Mouse (Mus musculus): ENCODE results near the gene Psmb11. TPM values are rescaled to one million over a fixed set of nuclear protein-coding genes. Genes with fewer than 3 reads are reported as not detected.
A peak's percentile ranks its signal among the peaks of the same experiment; 100 is the strongest.

The Psmb11 gene
- polyA plus RNA-seq, 1 experiment = not detected

DNA sequence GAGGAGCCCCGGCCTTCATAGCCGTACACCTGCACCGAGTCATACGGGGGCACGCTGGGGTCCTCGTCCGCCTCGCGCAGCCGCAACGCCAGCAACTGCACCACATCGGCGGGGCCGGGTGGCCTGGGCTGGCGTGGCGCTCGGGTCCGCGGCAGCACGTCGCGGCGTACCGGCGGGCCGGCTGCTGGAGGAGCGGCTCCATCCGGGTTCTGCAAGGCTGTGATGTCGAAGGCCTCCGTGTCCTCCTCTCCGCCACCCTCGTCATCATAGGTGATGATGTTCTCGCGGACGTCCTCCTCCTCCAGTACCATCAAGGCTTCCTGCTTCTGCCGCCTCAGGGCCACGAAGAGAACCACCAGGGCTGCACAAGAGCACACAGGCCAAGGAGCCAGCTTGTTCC is 11.0 kb downstream of the Psmb11 start:
- 91% methylated on average over 37 of the region's 37 CpGs for WGBS
- no peak for DNase-seq
- TF ChIP-seq POLR2A (IDR thresholded peaks at IDR 0.05; ENCODE audit: borderline replicate concordance, extremely low read depth, low read depth, low read length) (no peak), CTCF (IDR thresholded peaks at IDR 0.05; ENCODE audit: insufficient read depth, low read length) (no peak)
- no peak overlapping the region for H3K4me3 ChIP-seq (replicated peaks; ENCODE audit: extremely low read depth, low read depth, low read length)
- H3K4me1 ChIP-seq (ENCODE audit: control insufficient read depth, insufficient read depth, low read length) = no peaks in the 10 kb centered on the region

- no peak overlapping the region for H3K4me3 ChIP-seq (replicated peaks; ENCODE audit: extremely low read depth, low read depth, low read length)
- H3K4me1 ChIP-seq (ENCODE audit: control insufficient read depth, insufficient read depth, low read length) = no peaks in the 10 kb centered on the region
- 67% methylated on average over 4 of the region's 4 CpGs for WGBS
- DNase-seq = no peak
- TF ChIP-seq CTCF (IDR thresholded peaks at IDR 0.05; ENCODE audit: insufficient read depth, low read length) = no peak
These were observed 12.9 kb downstream of the Psmb11 start for GRCm38 (mm10) chr14:54634182-54634581.

GRCm38 (mm10) chr14:54636954-54637353 is 15.7 kb downstream of the Psmb11 start:
- DNase-seq = peak; percentile 56
- no peak overlapping the region for H3K4me3 ChIP-seq (replicated peaks; ENCODE audit: extremely low read depth, low read depth, low read length)
- WGBS = 47% methylated on average over 8 of the region's 8 CpGs
- TF ChIP-seq POLR2A (IDR thresholded peaks at IDR 0.05; ENCODE audit: borderline replicate concordance, extremely low read depth, low read depth, low read length) (no peak), CTCF (IDR thresholded peaks at IDR 0.05; ENCODE audit: insufficient read depth, low read length) (peak; percentile 93)
- no peaks in the 10 kb centered on the region for H3K4me1 ChIP-seq (ENCODE audit: control insufficient read depth, insufficient read depth, low read length)

DNA sequence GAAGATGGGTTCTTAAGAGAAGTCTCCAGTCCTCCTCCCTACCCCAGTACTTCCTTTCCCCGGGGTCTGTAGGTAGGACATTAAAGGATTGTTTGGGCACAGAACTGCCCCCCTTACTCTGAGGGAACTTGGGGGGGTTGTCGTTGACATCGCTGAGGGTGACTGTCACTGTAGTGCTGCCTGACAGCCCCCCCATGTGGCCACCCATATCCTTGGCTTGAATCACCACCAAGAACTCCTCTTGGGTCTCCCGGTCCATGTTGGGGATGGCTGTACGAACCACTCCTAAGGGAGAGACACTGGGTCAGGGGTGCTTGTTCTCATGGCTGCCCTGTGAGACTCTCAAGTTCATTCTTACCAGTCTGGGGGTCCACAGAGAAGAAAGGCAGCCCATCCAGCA is 17.0 kb downstream of the Psmb11 start:
- H3K4me1 ChIP-seq (ENCODE audit: control insufficient read depth, insufficient read depth, low read length) = no peaks in the 10 kb centered on the region
- no peak for DNase-seq
- WGBS = 57% methylated on average over 5 of the region's 5 CpGs
- no peak overlapping the region for H3K4me3 ChIP-seq (replicated peaks; ENCODE audit: extremely low read depth, low read depth, low read length)
- TF ChIP-seq CTCF (IDR thresholded peaks at IDR 0.05; ENCODE audit: insufficient read depth, low read length) = no peak
- TF ChIP-seq POLR2A (IDR thresholded peaks at IDR 0.05; ENCODE audit: borderline replicate concordance, extremely low read depth, low read depth, low read length) = no peak

DNA sequence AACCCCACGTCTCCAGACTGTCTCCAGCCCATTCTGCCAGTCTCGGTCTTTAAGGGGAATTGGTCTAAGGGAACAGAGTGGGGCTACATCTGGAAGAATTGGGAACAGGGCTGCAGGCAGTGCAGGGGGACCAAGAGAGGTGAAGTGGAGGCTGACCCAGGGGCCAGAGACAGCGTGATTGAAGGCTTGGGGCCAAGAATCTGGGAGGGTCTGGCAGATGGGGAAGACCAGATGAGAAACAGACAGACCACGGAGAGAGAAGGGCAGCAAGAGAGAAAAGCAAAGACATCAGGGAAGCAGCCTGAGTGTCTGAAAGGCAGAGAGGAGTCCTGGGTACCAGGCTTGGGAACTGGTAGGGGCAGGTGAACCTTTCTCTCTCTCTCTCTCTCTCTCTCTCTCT is 18.9 kb downstream of the Psmb11 start:
- no peaks in the 10 kb centered on the region for H3K4me1 ChIP-seq (ENCODE audit: control insufficient read depth, insufficient read depth, low read length)
- no peak for TF ChIP-seq POLR2A (IDR thresholded peaks at IDR 0.05; ENCODE audit: borderline replicate concordance, extremely low read depth, low read depth, low read length)
- no peak for TF ChIP-seq CTCF (IDR thresholded peaks at IDR 0.05; ENCODE audit: insufficient read depth, low read length)
- 58% methylated on average over 4 of the region's 4 CpGs for WGBS
- no peak for DNase-seq
- H3K4me3 ChIP-seq (replicated peaks; ENCODE audit: extremely low read depth, low read depth, low read length) = no peak overlapping the region

- no peak for DNase-seq
- H3K4me1 ChIP-seq (ENCODE audit: control insufficient read depth, insufficient read depth, low read length) = no peaks in the 10 kb centered on the region
- TF ChIP-seq POLR2A (IDR thresholded peaks at IDR 0.05; ENCODE audit: borderline replicate concordance, extremely low read depth, low read depth, low read length) (no peak), CTCF (IDR thresholded peaks at IDR 0.05; ENCODE audit: insufficient read depth, low read length) (no peak)
- 2% methylated on average over 28 of the region's 28 CpGs for WGBS
- peak within 1 kb of the TSS; percentile 66 for H3K4me3 ChIP-seq (replicated peaks; ENCODE audit: extremely low read depth, low read depth, low read length)
These were observed 19.7 kb downstream of the Psmb11 start, which contains the start of gene Gm17606 for GRCm38 (mm10) chr14:54640946-54641304. TSS of gene Gm17606 (plus strand) at chr14:54640952.

GRCm38 (mm10) chr14:54641305-54641969 is 20.2 kb downstream of the Psmb11 start, which contains the start of gene Cdh24:
TSS of gene Cdh24 (minus strand) at chr14:54641364.
- peak; percentile 87 for DNase-seq
- Histone ChIP-seq H3K4me1 (ENCODE audit: control insufficient read depth, insufficient read depth, low read length) (no peaks in the 10 kb centered on the region), H3K4me3 (replicated peaks; ENCODE audit: extremely low read depth, low read depth, low read length) (peak within 1 kb of the TSS; percentile 66)
- WGBS = 1% methylated on average over 52 of the region's 52 CpGs
- peak; percentile 23; the same call in 1 of the 2 replicates for TF ChIP-seq POLR2A (IDR thresholded peaks at IDR 0.05; ENCODE audit: borderline replicate concordance, extremely low read depth, low read depth, low read length)
- peak; percentile 77 for TF ChIP-seq CTCF (IDR thresholded peaks at IDR 0.05; ENCODE audit: insufficient read depth, low read length)

DNA sequence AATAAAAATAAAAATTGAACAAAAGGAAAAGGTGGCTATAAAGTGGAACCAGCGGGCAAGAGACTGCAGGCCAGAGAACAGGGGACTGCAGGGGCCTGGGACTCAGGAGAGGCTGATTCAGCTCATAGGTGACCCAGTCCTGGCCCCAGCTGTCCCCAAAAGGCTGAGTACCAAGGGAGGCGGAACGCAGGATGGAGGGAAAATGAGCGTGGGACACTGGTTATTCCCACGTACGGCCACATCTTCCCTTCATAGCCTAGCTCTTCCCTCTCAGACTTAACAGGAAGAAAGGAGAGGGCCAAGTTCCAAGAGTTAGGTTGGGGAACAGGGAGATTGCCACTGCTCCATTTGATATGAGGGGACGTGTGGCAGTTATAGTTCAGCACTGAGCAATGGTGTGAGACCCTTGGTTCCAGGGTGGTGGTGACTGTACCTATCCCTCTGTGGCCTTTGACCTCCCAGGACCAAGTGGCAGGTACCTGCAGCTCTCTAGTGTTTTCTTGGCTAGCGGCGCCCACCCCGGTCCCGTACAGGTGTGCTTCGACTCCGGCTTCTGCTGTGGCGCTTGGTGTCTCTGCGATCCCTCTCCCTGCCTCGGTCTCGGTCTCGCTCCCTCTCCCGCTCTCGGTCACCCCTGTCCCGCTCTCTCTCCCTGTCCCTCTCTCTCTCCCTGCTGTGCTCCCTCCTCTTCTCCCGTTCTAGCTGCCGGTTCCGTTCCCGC is 21.2 kb downstream of the Psmb11 start:
- Histone ChIP-seq H3K4me3 (replicated peaks; ENCODE audit: extremely low read depth, low read depth, low read length) (no peak overlapping the region), H3K4me1 (ENCODE audit: control insufficient read depth, insufficient read depth, low read length) (no peaks in the 10 kb centered on the region)
- no peak for TF ChIP-seq POLR2A (IDR thresholded peaks at IDR 0.05; ENCODE audit: borderline replicate concordance, extremely low read depth, low read depth, low read length)
- TF ChIP-seq CTCF (IDR thresholded peaks at IDR 0.05; ENCODE audit: insufficient read depth, low read length) = no peak
- no peak for DNase-seq
- 86% methylated on average over 25 of the region's 25 CpGs for WGBS

DNA sequence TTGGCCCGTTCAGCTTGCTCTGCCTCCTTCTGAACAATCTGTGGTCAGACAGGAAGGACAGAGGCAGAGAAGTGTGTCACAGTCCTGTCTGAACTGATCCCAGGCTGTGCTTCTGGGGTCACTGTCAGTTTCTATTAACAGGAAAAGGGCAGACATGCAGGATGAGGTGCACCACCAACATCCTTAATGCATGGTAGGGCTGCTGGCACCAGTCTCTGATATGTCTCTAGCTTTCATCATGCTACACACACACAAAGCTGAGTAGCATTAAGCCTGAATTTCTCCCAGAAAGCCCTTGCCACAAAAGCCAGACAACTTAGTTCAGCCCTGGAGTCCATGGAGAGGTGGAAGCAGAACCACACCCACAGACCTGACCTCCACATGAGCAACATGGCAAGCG is 21.8 kb downstream of the Psmb11 start:
- DNase-seq = no peak

GRCm38 (mm10) chr14:54644294-54644693 is 23.1 kb downstream of the Psmb11 start:
- DNase-seq = no peak
- H3K4me3 ChIP-seq (replicated peaks; ENCODE audit: extremely low read depth, low read depth, low read length) = no peak overlapping the region
- 70% methylated on average over 9 of the region's 9 CpGs for WGBS
- no peak for TF ChIP-seq POLR2A (IDR thresholded peaks at IDR 0.05; ENCODE audit: borderline replicate concordance, extremely low read depth, low read depth, low read length)
- H3K4me1 ChIP-seq (ENCODE audit: control insufficient read depth, insufficient read depth, low read length) = no peaks in the 10 kb centered on the region

More for the DNA sequence above, 21.8 kb downstream of the Psmb11 start:
- H3K4me1 ChIP-seq (ENCODE audit: control insufficient read depth, insufficient read depth, low read length) = no peaks in the 10 kb centered on the region
- WGBS = 81% methylated on average over 2 of the region's 2 CpGs
- TF ChIP-seq POLR2A (IDR thresholded peaks at IDR 0.05; ENCODE audit: borderline replicate concordance, extremely low read depth, low read depth, low read length) (no peak), CTCF (IDR thresholded peaks at IDR 0.05; ENCODE audit: insufficient read depth, low read length) (no peak)
- H3K4me3 ChIP-seq (replicated peaks; ENCODE audit: extremely low read depth, low read depth, low read length) = no peak overlapping the region
